Mouse (Mus musculus): ENCODE measurements around the gene Ppp1r9b.

Ppp1r9b gene

GRCm38 (mm10) chr11:95053062-95053461, 62.2 kb downstream of the Ppp1r9b start:
- no peak for DNase-seq

All from liver (tissue).